Mouse (Mus musculus) heart, adult 2 months (tissue): ENCODE measurements around the gene Gns. TPM values are rescaled to one million over a fixed set of nuclear protein-coding genes. Genes with fewer than 3 reads are reported as not detected.

Experiments used
- DNase-seq, 2 experiments: peaks; one replicate each; pipeline ENCODE4 v3.0.0; 2021
- H3K27ac ChIP-seq: fragments of 200-600 bp; 2 replicates; pipeline ENCODE4 v1.8.1; 2022
- H3K27me3 ChIP-seq: fragments of 200-500 bp; 2 replicates; pipeline ENCODE4 v1.6.1; 2012; ENCODE audit warnings: mild to moderate bottlenecking, low read length, inconsistent platforms, mixed read lengths; ENCODE audit not compliant: control insufficient read depth, insufficient read depth
- H3K36me3 ChIP-seq: fragments of 200-500 bp; 2 replicates; pipeline ENCODE4 v1.6.1; 2012; ENCODE audit warnings: low read length, inconsistent platforms; ENCODE audit not compliant: control insufficient read depth, insufficient read depth
- H3K4me1 ChIP-seq: fragments of 200-500 bp; 2 replicates; pipeline ENCODE4 v1.6.1; 2011; ENCODE audit warnings: low read length; ENCODE audit not compliant: control insufficient read depth, insufficient read depth
- H3K4me3 ChIP-seq: fragments of 200-600 bp; 2 replicates; pipeline ENCODE4 v1.8.1; 2022
- H3K79me2 ChIP-seq: fragments of 200-500 bp; replicated peaks from 2 replicates; pipeline ENCODE4 v1.6.1; 2012; ENCODE audit warnings: mild to moderate bottlenecking, inconsistent platforms, low read length, moderate library complexity, mixed read lengths; ENCODE audit not compliant: control insufficient read depth, insufficient read depth
- H3K9ac ChIP-seq: fragments of 200-500 bp; 2 replicates; pipeline ENCODE4 v1.6.1; 2012; ENCODE audit warnings: low read depth, mild to moderate bottlenecking, control low read depth, inconsistent platforms, low read length, mixed read lengths
- CTCF ChIP-seq: fragments of 200-600 bp; IDR thresholded peaks from 2 replicates; pipeline ENCODE4 v1.8.1; 2022; ENCODE audit warnings: antibody characterized with exemption, mild to moderate bottlenecking, moderate library complexity
- EP300 ChIP-seq: fragments of 200-500 bp; IDR thresholded peaks from 2 replicates; pipeline ENCODE4 v1.6.1; 2011; ENCODE audit warnings: low read depth, low read length, control low read depth; ENCODE audit not compliant: insufficient read depth
- POLR2A ChIP-seq: fragments of 200-500 bp; IDR thresholded peaks from 2 replicates; pipeline ENCODE4 v1.6.1; 2011; ENCODE audit warnings: mild to moderate bottlenecking, low read depth, low read length, control low read depth; ENCODE audit not compliant: insufficient read depth
- WGBS: fragments of 180-500 bp; shearing (Covaris S2); methylation state at CpG from one replicate; pipeline ENCODE4 v1.1.7; 2018; 5-methylcytosine and 5-hydroxymethylcytosine counted together
- intact Hi-C: fragments of 180-260 bp; cut with DNase I; formaldehyde crosslinking; loops from one replicate; pipeline ENCODE4 v1.15.1; 2025
- polyA plus RNA-seq: library from polyadenylated mRNA; depleted of rRNA; stranded (reverse); fragments of >200 nt; gene quantifications from 2 replicates; pipeline ENCODE4 v1.2.3, GENCODE M21; 2012
- total RNA-seq, 2 experiments: library from RNA; stranded (reverse); gene quantifications; 2 replicates each; pipeline ENCODE4 v1.2.3; 2021

Gene Gns
- total and polyA plus RNA-seq, 3 experiments, result 45.5 to 92.2 (median 82.1) TPM

DNA sequence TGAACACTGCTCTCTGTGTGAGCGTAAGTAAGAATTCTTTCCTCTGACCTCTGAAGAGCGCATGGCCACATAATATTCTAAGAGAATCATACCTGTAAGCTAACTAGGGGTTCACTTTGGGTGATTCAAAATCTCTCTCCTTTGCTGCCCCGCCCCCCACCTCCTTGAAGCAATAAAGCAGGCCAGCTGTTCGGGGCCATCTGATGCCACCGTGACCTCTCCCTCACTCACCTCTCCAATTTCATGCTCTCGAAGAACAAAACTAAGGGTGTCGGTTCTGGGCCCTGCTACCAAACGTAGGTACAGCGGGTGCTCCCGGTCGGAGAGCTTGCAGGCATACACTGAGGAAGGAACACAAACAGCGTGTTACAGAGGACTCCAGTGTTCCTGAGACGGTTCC lies 49.2 kb downstream of the Gns start:
- Histone ChIP-seq H3K27ac (no peak overlapping the region), H3K9ac (no peak overlapping the region), H3K79me2 (peaks cover 2% of the 10 kb centered on the region; the same call in 1 of the 2 replicates), H3K4me1 (peaks cover 10% of the 10 kb centered on the region), H3K27me3 (no peaks in the 10 kb centered on the region), H3K36me3 (peaks cover 7% of the 10 kb centered on the region; the same call in 1 of the 2 replicates), H3K4me3 (no peak overlapping the region)
- TF ChIP-seq CTCF (no peak), POLR2A (no peak), EP300 (no peak)
- DNase-seq, result no peak
- 95% methylated on average over 13 of the region's 13 CpGs for WGBS
- intact Hi-C loops, result no loop called here

GRCm38 (mm10) chr10:121418835-121419234 lies 53.9 kb downstream of the Gns start:
- DNase-seq, result no peak
- WGBS, result 70% methylated on average over 14 of the region's 14 CpGs
- Histone ChIP-seq H3K4me3 (no peak overlapping the region), H3K36me3 (peaks cover 5% of the 10 kb centered on the region), H3K27me3 (no peaks in the 10 kb centered on the region), H3K4me1 (peaks cover 29% of the 10 kb centered on the region), H3K27ac (peak overlapping the region; percentile 20), H3K79me2 (peaks cover 2% of the 10 kb centered on the region; the same call in 1 of the 2 replicates), H3K9ac (no peak overlapping the region)
- TF ChIP-seq POLR2A (no peak), EP300 (no peak), CTCF (no peak)
- intact Hi-C loops, result no loop called here

DNA sequence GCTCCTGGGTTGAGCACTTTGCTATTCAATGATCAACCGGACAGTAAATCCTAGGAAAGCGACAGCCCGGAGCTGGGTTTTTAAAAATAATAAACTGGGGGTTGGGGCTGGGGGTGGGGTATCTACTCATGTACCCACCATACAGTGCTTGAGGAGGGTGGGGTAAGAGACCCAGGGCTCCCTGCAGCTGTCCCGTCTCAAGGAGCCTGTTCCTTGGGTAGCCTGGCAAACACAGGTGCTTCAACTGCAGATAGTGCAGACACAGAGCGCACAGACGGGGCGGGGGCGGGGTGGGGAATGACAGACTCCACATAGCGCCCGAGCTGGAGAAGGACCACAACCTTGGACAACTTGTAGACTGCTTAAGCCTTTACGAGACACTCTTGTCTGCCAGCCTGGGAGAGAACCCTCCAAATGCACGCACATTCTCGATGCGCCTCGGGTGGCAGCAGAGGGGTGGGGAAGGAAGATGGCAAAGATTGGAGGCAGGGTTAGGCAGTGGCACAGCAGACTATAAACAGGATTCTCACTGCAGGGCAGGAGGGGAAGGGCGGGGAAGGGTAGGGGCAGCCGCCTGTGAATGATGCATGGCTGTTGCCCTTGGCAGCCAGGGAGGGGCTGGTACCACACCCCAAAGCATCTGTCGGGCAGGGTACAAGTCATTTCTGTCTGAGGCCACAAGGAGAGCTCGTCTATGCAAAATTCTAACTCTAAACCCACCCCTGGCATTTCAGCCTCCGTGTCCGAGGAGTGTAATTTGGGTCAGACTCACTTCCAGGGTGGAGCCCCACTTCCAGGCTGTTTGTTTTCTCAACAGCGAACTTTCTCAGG lies 55.0 kb downstream of the Gns start:
- Histone ChIP-seq H3K4me3 (peak overlapping the region; percentile 12; the same call in 1 of the 2 replicates), H3K79me2 (peaks cover 4% of the 10 kb centered on the region; the same call in 1 of the 2 replicates), H3K36me3 (peaks cover 5% of the 10 kb centered on the region), H3K4me1 (peaks cover 34% of the 10 kb centered on the region), H3K9ac (no peak overlapping the region), H3K27me3 (no peaks in the 10 kb centered on the region), H3K27ac (peak overlapping the region; percentile 83)
- WGBS, result 41% methylated on average over 22 of the region's 22 CpGs
- TF ChIP-seq EP300 (no peak; the same call in 1 of the 2 replicates), POLR2A (no peak), CTCF (peak; percentile 32)
- intact Hi-C loops, result no loop called here
- peak in 1 of 2 experiments; percentile 65 for DNase-seq

DNA sequence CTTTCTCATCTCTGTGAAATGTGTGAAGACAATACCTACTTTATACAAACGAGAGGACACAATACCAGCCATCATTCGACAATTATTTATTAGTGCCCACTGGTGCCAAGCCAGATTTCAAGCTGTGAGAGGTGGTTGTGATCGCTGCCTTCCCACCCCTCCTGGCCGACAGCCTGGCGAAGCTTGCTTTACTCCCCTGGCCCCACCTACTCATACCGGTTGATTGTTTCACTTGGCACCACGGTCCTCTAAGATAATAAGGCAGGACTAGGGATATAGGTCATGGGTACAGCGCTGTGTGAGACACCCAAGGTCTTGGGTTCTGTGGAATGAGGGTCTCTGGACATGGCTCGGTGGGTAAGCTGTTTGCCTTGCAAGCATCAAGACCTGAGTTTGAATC lies 56.1 kb downstream of the Gns start:
- H3K27me3 ChIP-seq, result no peaks in the 10 kb centered on the region
- H3K27ac ChIP-seq, result peak overlapping the region; percentile 83
- peaks cover 39% of the 10 kb centered on the region for H3K4me1 ChIP-seq
- no peak overlapping the region for H3K9ac ChIP-seq
- WGBS, result 24% methylated on average over 9 of the region's 9 CpGs
- H3K4me3 ChIP-seq, result no peak overlapping the region; the same call in 1 of the 2 replicates
- intact Hi-C loops, result no loop called here
- DNase-seq, result no peak
- peaks cover 5% of the 10 kb centered on the region for H3K36me3 ChIP-seq
- TF ChIP-seq EP300 (no peak), CTCF (no peak), POLR2A (no peak)
- peaks cover 5% of the 10 kb centered on the region for H3K79me2 ChIP-seq

GRCm38 (mm10) chr10:121421657-121422290 lies 56.9 kb downstream of the Gns start:
- intact Hi-C loops, result no loop called here
- peak overlapping the region; percentile 83 for H3K27ac ChIP-seq
- no peaks in the 10 kb centered on the region for H3K27me3 ChIP-seq
- TF ChIP-seq POLR2A (no peak), EP300 (no peak)
- no peak for DNase-seq
- peaks cover 5% of the 10 kb centered on the region for H3K79me2 ChIP-seq
- no peak overlapping the region for H3K4me3 ChIP-seq
- H3K4me1 ChIP-seq, result peaks cover 44% of the 10 kb centered on the region
- WGBS, result 48% methylated on average over 11 of the region's 11 CpGs
- H3K36me3 ChIP-seq, result peaks cover 5% of the 10 kb centered on the region
- H3K9ac ChIP-seq, result no peak overlapping the region

- H3K27ac ChIP-seq, result peak overlapping the region; percentile 83
- peaks cover 5% of the 10 kb centered on the region for H3K36me3 ChIP-seq
- no peaks in the 10 kb centered on the region for H3K27me3 ChIP-seq
- TF ChIP-seq CTCF (no peak), POLR2A (no peak), EP300 (no peak)
- 53% methylated on average over 6 of the region's 6 CpGs for WGBS
- intact Hi-C loops, result no loop called here
- H3K79me2 ChIP-seq, result peaks cover 5% of the 10 kb centered on the region
- no peak overlapping the region for H3K4me3 ChIP-seq
- no peak for DNase-seq
- H3K9ac ChIP-seq, result no peak overlapping the region
- peaks cover 47% of the 10 kb centered on the region for H3K4me1 ChIP-seq
Observed at GRCm38 (mm10) chr10:121422294-121422693, 57.4 kb downstream of the Gns start.
